Mouse (Mus musculus): ENCODE data around the gene Gucy2d. TPM values are rescaled to one million over a fixed set of nuclear protein-coding genes. Genes with fewer than 3 reads are reported as not detected.

Gucy2d gene
- polyA plus RNA-seq, 1 experiment from 2014 or later, result 0.28 TPM

DNA sequence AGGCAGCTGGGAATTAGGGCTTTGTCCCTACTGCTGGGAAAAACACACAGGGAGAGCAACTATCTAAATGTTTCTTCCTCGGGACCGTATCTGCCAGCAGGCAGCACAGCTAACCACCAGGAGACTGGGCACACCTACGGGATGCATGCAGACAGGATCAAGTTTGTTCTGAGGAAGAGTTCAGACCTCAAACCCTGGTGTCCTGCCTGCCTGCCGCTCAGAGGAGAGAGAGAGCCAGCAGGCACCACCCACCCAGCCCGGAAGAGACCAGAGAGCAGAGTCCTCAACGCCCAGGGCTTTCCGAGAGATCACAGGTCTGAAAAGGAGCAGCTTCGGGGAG, 43.0 kb downstream of the Gucy2d start:
- 39% methylated on average over 8 of the region's 8 CpGs for WGBS
- no peaks in the 10 kb centered on the region for H3K36me3 ChIP-seq

GRCm38 (mm10) chr7:98484878-98485277, 44.7 kb downstream of the Gucy2d start:
- WGBS, result 86% methylated on average over 3 of the region's 3 CpGs
- H3K27ac ChIP-seq (replicated peaks), result no peak overlapping the region
- peaks cover 11% of the 10 kb centered on the region for H3K27me3 ChIP-seq (replicated peaks)
- ATAC-seq (ENCODE audit: low FRiP score), result no peak
- no peaks in the 10 kb centered on the region for H3K9me3 ChIP-seq (replicated peaks)
- no peak overlapping the region for H3K4me3 ChIP-seq (replicated peaks)
- no peak overlapping the region for H3K9ac ChIP-seq (replicated peaks)
- peaks cover 35% of the 10 kb centered on the region for H3K4me1 ChIP-seq
- no peaks in the 10 kb centered on the region for H3K36me3 ChIP-seq
- H3K4me2 ChIP-seq, result no peak overlapping the region

More for the DNA sequence above, 43.0 kb downstream of the Gucy2d start:
- Histone ChIP-seq H3K4me1 (peaks cover 21% of the 10 kb centered on the region; the same call in 1 of the 2 replicates), H3K27ac (replicated peaks) (peak overlapping the region; percentile 33; the same call in 1 of the 2 replicates), H3K4me3 (replicated peaks) (no peak overlapping the region), H3K27me3 (replicated peaks) (peaks cover 4% of the 10 kb centered on the region; the same call in 1 of the 2 replicates), H3K9ac (replicated peaks) (no peak overlapping the region), H3K9me3 (replicated peaks) (no peaks in the 10 kb centered on the region), H3K4me2 (no peak overlapping the region)
- no peak for ATAC-seq (ENCODE audit: low FRiP score)

DNA sequence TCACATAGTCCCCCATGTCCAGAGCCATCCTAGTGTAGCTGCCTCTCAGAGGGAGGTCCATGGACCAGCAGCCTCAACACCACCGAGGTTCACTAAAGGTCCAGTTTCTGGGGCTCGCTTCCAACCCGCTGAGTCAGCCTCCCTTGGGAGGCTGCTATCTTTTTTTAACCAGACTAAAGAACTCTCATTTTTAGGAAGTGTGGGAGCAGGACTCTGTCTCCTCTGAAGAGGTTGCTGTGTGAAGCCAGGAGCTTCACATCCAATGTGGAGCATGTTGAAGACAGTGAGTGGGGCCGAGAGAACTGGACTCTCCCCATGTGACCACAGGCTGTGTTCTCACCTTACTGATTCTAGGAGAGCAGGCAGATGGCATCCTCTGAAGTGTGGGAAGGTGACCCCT, 45.3 kb downstream of the Gucy2d start:
- Histone ChIP-seq H3K9ac (replicated peaks) (no peak overlapping the region), H3K36me3 (no peaks in the 10 kb centered on the region), H3K4me2 (no peak overlapping the region), H3K4me1 (peaks cover 41% of the 10 kb centered on the region), H3K27ac (replicated peaks) (no peak overlapping the region), H3K9me3 (replicated peaks) (no peaks in the 10 kb centered on the region), H3K4me3 (replicated peaks) (no peak overlapping the region), H3K27me3 (replicated peaks) (peaks cover 11% of the 10 kb centered on the region)
- 90% methylated on average over 4 of the region's 4 CpGs for WGBS
- ATAC-seq (ENCODE audit: low FRiP score), result no peak

DNA sequence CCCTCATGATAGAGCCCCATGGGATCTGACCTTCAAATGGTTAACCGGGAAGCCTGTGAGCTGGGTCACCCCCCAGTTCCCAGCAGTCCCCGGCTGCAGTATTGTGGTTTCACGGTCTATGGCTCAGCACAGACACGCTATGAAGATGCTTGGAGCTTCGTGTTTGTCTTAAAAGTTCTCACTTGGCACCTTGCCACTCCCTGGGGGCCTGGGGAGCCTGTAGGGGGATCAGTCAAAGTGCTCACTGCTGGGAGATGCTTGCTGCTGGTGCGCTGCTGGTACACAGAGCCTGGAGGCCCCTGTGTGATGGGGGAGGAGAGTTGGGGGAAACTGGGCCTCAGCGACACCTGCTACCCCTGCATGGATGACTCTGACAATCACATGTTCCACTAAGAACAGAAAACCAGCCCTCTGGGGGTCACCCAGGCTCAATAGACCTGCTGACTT, 46.3 kb downstream of the Gucy2d start:
- no peak for ATAC-seq (ENCODE audit: low FRiP score)
- peaks cover 35% of the 10 kb centered on the region for H3K4me1 ChIP-seq
- peaks cover 15% of the 10 kb centered on the region for H3K27me3 ChIP-seq (replicated peaks)
- 44% methylated on average over 7 of the region's 7 CpGs for WGBS
- H3K4me3 ChIP-seq (replicated peaks), result no peak overlapping the region
- H3K27ac ChIP-seq (replicated peaks), result no peak overlapping the region
- H3K36me3 ChIP-seq, result no peaks in the 10 kb centered on the region
- no peaks in the 10 kb centered on the region for H3K9me3 ChIP-seq (replicated peaks)
- no peak overlapping the region for H3K4me2 ChIP-seq
- no peak overlapping the region for H3K9ac ChIP-seq (replicated peaks)

GRCm38 (mm10) chr7:98487202-98487980, 47.2 kb downstream of the Gucy2d start:
- no peak for ATAC-seq (ENCODE audit: low FRiP score)
- H3K9me3 ChIP-seq (replicated peaks), result no peaks in the 10 kb centered on the region
- H3K36me3 ChIP-seq, result no peaks in the 10 kb centered on the region
- H3K4me3 ChIP-seq (replicated peaks), result no peak overlapping the region
- 86% methylated on average over 11 of the region's 11 CpGs for WGBS
- H3K4me1 ChIP-seq, result peaks cover 36% of the 10 kb centered on the region
- no peak overlapping the region for H3K27ac ChIP-seq (replicated peaks)
- H3K27me3 ChIP-seq (replicated peaks), result peaks cover 19% of the 10 kb centered on the region
- H3K9ac ChIP-seq (replicated peaks), result no peak overlapping the region
- no peak overlapping the region for H3K4me2 ChIP-seq

DNA sequence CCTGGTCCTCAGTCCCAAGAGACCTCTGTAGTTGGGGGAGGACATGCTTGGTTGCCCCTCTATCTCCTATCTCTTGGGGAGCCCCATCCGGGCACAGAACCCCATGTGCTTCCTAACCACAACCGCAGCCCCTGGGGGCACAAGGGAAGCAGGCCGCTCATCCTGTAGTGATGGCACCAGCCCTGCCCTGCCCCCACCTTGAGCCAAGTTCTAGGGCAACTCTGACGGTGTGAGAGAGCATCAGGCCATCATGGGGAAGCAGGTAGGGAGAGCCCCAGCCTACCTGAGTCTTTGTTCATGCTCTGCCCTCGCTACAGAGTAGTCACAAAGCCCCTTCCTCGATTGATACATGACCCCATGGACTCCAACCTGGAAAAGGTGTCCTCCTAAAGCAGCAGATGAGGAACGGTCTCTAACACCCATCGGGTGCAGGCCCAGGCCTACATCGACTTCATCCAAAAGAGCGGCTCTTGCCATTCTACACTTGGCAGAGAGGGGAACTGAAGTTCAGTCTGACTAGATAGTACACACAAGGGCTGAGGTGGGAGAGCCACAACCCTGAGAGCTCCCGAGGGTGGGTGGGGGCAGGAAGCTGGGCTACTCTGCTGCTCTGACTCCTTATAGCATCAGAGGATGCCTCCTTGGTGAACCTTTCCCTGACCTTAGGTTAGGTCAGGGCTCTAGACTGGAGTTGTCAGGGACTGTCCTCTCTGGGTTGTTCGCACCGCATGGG, 48.3 kb downstream of the Gucy2d start:
- Histone ChIP-seq H3K27me3 (replicated peaks) (peaks cover 19% of the 10 kb centered on the region), H3K36me3 (no peaks in the 10 kb centered on the region), H3K9ac (replicated peaks) (no peak overlapping the region), H3K4me1 (peaks cover 30% of the 10 kb centered on the region), H3K27ac (replicated peaks) (no peak overlapping the region), H3K4me2 (peak overlapping the region; percentile 94), H3K4me3 (replicated peaks) (peak overlapping the region; percentile 56; the same call in 1 of the 2 replicates), H3K9me3 (replicated peaks) (no peaks in the 10 kb centered on the region)
- no peak for ATAC-seq (ENCODE audit: low FRiP score)
- 90% methylated on average over 13 of the region's 13 CpGs for WGBS

DNA sequence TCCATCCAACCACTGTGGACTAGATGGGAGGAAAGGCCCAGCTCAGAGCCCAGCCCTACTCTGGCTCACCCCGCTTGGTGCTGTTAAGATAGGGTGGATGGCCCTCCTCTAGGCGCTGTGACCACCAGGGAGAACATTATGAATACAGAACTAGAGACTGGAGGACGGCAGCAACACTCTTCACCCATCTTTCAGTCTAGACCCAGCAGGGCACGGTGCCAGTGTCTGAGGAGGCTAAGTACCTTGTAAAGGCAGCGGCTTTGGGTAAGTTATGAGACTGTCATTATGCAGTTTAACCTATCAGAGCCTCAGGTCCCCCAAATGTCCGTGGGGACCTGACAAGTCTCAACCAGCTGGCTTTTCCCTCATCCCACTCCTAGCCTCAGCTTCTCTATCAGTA, 48.9 kb downstream of the Gucy2d start, which contains the start of gene Lrrc32:
Lrrc32 (plus strand) TSS at position 153 of the 400 bp plus-strand sequence.
- H3K4me2 ChIP-seq, result peak within 1 kb of the TSS; percentile 94
- no peak within 1 kb of the TSS for H3K27ac ChIP-seq (replicated peaks)
- no peaks in the 10 kb centered on the region for H3K36me3 ChIP-seq
- peaks cover 30% of the 10 kb centered on the region for H3K4me1 ChIP-seq
- 40% methylated on average over 6 of the region's 6 CpGs for WGBS
- no peaks in the 10 kb centered on the region for H3K9me3 ChIP-seq (replicated peaks)
- H3K27me3 ChIP-seq (replicated peaks), result peaks cover 19% of the 10 kb centered on the region
- H3K9ac ChIP-seq (replicated peaks), result peak within 1 kb of the TSS; percentile 54
- ATAC-seq (ENCODE audit: low FRiP score), result peak; percentile 6; the same call in 1 of the 2 replicates
- peak within 1 kb of the TSS; percentile 56 for H3K4me3 ChIP-seq (replicated peaks)

GRCm38 (mm10) chr7:98489623-98490084, 49.4 kb downstream of the Gucy2d start:
- H3K4me1 ChIP-seq, result peaks cover 30% of the 10 kb centered on the region
- H3K27me3 ChIP-seq (replicated peaks), result peaks cover 19% of the 10 kb centered on the region
- peak overlapping the region; percentile 54 for H3K9ac ChIP-seq (replicated peaks)
- peak overlapping the region; percentile 56 for H3K4me3 ChIP-seq (replicated peaks)
- ATAC-seq (ENCODE audit: low FRiP score), result peak; percentile 85
- H3K36me3 ChIP-seq, result no peaks in the 10 kb centered on the region
- peak overlapping the region; percentile 94 for H3K4me2 ChIP-seq
- H3K27ac ChIP-seq (replicated peaks), result no peak overlapping the region
- H3K9me3 ChIP-seq (replicated peaks), result no peaks in the 10 kb centered on the region
- WGBS, result under 1% methylated on average over 44 of the region's 50 CpGs

DNA sequence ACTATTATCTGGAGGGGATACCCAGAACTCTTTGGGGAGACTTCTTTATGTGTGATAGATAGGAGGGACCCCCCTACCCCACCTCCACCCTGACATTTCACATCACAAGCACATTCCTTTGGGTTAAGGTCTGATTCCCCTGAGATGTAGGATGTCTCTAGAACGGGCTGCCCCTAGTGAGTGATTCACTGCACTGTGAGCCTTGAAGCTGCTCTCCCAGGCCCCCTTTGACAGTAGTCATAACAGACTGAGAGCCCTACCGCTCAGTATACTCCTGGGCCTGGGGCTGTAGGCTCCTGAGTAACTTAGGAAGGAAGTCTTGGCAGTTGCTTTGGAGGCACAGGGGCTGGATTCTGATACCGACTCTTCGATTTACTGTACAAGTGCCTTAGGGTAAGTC, 50.1 kb downstream of the Gucy2d start:
- Histone ChIP-seq H3K4me3 (replicated peaks) (peak overlapping the region; percentile 56), H3K9ac (replicated peaks) (peak overlapping the region; percentile 54), H3K4me1 (peaks cover 30% of the 10 kb centered on the region), H3K36me3 (no peaks in the 10 kb centered on the region), H3K27ac (replicated peaks) (no peak overlapping the region), H3K27me3 (replicated peaks) (peaks cover 19% of the 10 kb centered on the region), H3K4me2 (peak overlapping the region; percentile 94), H3K9me3 (replicated peaks) (no peaks in the 10 kb centered on the region)
- ATAC-seq (ENCODE audit: low FRiP score), result no peak
- 58% methylated on average over 4 of the region's 4 CpGs for WGBS

DNA sequence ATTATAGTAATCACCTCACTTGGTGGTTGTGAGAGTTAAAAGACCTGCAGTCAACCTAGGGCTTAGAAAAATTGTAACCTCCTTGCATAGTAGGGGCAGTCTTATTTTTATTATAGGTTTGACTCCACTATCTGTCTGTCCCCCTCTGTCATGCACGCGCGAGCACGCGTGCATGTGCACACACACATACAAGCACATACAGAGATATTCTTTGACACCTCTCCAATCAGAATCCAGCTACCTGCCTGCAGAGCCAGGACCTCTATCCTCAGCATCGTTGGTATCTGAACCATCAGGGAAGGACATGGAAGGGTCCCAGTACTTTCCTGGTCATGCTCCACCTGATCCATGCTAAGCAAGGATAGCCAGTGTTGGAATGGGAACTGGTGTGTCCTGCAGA, 50.7 kb downstream of the Gucy2d start:
- Histone ChIP-seq H3K4me2 (peak overlapping the region; percentile 94; the same call in 1 of the 2 replicates), H3K9ac (replicated peaks) (no peak overlapping the region), H3K4me1 (peaks cover 30% of the 10 kb centered on the region), H3K9me3 (replicated peaks) (no peaks in the 10 kb centered on the region), H3K27me3 (replicated peaks) (peaks cover 19% of the 10 kb centered on the region), H3K4me3 (replicated peaks) (0 out of 2 replicates have a peak overlapping the region, but pooled peaks have one; percentile 56), H3K36me3 (no peaks in the 10 kb centered on the region), H3K27ac (replicated peaks) (no peak overlapping the region)
- ATAC-seq (ENCODE audit: low FRiP score), result no peak
- WGBS, result 95% methylated on average over 6 of the region's 6 CpGs

DNA sequence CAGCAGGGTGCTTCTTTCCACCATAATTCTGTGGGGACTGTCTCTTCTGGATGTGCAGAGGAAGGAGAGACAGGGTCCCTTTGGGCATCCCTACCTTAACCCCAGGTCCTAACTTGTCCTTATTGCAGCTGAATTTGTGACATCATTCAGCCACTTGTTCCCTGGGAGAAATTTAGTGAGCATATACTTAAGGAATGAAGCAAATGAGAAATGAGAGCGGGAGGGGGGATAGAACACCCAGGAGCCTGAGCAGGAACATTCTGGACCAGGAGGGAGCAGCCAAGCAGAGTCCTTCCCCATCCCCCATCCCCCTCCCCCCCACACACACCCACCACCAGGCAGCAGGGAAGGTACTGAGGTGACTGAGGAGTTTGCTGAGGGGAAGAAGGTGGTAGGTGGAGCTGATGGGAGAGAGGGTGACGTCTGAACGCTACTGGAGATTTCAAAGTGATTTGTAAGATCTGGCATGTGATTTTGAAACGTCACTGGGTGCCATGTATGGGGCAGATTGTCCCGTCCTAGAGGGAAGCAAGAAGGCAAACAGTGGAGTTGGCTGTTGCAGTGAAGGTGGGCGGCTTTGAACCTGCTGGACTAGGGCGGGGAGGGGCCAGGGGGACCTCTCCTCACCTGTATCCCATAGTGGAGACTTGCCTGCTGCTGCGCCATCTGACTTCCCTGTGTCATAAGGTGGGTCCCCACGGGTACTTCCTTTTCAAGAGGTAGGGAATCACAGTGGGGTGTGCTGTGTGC, 51.4 kb downstream of the Gucy2d start:
- Histone ChIP-seq H3K27me3 (replicated peaks) (peaks cover 19% of the 10 kb centered on the region), H3K27ac (replicated peaks) (no peak overlapping the region), H3K9ac (replicated peaks) (no peak overlapping the region), H3K4me1 (peaks cover 25% of the 10 kb centered on the region), H3K4me2 (peak overlapping the region; percentile 17), H3K4me3 (replicated peaks) (no peak overlapping the region), H3K9me3 (replicated peaks) (no peaks in the 10 kb centered on the region), H3K36me3 (no peaks in the 10 kb centered on the region)
- no peak for ATAC-seq (ENCODE audit: low FRiP score)
- WGBS, result 78% methylated on average over 9 of the region's 9 CpGs

Measured in neural tube, embryonic 15.5 days (tissue).